Mouse (Mus musculus) embryonic fibroblast, embryonic 13.5 days (primary cell): Measurements from ENCODE around the gene Galnt6.

ENCODE experiments used
- CTCF ChIP-seq: IDR thresholded peaks from 2 replicates; pipeline ENCODE4 v1.5.1; 2011; ENCODE audit warnings: mild to moderate bottlenecking, control low read depth, low read length, moderate library complexity, borderline replicate concordance; ENCODE audit not compliant: insufficient read depth
- POLR2A ChIP-seq: IDR thresholded peaks from 2 replicates; pipeline ENCODE4 v1.6.1; 2011; ENCODE audit warnings: low read depth, mild to moderate bottlenecking, control low read depth, low read length, moderate library complexity

DNA sequence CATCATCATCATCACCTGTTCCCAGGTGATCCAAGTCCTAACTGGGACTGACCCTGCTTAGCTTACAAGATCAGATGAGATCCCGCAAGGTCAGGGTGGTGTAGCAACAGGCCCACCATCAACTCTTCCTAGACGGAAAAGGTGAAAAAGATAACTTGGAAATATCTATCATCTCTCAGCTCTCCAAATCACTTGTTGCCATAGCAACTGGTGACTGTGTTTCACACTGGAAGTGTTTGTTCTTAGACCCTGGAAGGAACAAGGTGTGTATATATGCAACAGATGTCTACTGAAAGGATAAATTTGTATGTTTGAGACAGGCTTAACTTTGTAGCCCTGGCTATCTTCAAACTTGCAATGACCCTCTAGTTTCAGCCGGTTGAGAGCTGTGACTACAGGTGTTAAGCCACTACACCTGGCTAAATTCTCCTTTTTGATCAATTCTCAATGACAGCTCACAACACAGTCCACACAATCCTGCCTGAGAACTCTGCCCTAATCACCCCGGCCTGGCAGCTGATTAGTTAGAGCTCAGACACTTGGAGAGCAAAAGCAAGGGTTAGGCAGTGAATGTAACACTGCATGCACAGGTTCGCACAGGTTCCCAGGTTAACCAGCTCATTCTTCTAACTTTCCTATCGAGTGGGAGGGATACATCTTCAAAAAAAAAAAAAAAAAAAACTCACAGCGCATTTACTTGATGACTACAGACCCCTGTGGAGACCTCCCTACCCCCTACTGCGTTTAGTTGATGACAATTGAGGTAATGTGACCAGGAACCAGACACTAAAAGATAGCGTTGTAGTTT lies 63.6 kb downstream of the Galnt6 start:
- no peak for TF ChIP-seq CTCF
- no peak for TF ChIP-seq POLR2A
